Mouse (Mus musculus) B cell, adult 2 months (primary cell): ENCODE results near the gene B020004J07Rik.
"Not testable (repeated sequence)": the region's sequence is repeated elsewhere in the genome, so short reads cannot be mapped to it uniquely, and the experiment has no call there.

Experiments used
- DNase-seq, 2 experiments: peaks; one replicate each; pipeline ENCODE4 v3.0.0; 2022

Gene B020004J07Rik

GRCm38 (mm10) chr4:101843923-101844322, at the start of gene B020004J07Rik:
Gene B020004J07Rik (minus strand): TSS chr4:101844023.
- DNase-seq, result not testable (repeated sequence)

- no peak for DNase-seq
Observed at GRCm38 (mm10) chr4:101889377-101889776, 45.6 kb upstream of the B020004J07Rik start.

GRCm38 (mm10) chr4:101883641-101884040, 39.8 kb upstream of the B020004J07Rik start:
- no peak for DNase-seq

- DNase-seq, result not testable (repeated sequence)
Observed at GRCm38 (mm10) chr4:101875687-101876086, 31.9 kb upstream of the B020004J07Rik start.

- DNase-seq, result not testable (repeated sequence)
Observed at GRCm38 (mm10) chr4:101872031-101872430, 28.2 kb upstream of the B020004J07Rik start.

GRCm38 (mm10) chr4:101862289-101862688, 18.5 kb upstream of the B020004J07Rik start:
- no peak for DNase-seq

GRCm38 (mm10) chr4:101860873-101861272, 17.1 kb upstream of the B020004J07Rik start:
- no peak for DNase-seq

GRCm38 (mm10) chr4:101850908-101851307, 7.1 kb upstream of the B020004J07Rik start:
- DNase-seq, result no peak
